Mouse (Mus musculus): ENCODE measurements around the gene Shb.

GRCm38 (mm10) chr4:45392099-45392498 lies 140.2 kb downstream of the Shb start:
- TF ChIP-seq CTCF (conservative IDR thresholded peaks at IDR 0.05 in 1 of 2, IDR thresholded peaks at IDR 0.05 in 1 of 2; ENCODE audit: low read depth in 2 of 2, low read length in 2 of 2) (peak in 1 of 2 experiments; percentile 32; a peak in 2 of 4 replicates), POLR2A (IDR thresholded peaks at IDR 0.05; ENCODE audit: low read depth, low read length) (no peak), NELFE (IDR thresholded peaks at IDR 0.05; ENCODE audit: low read depth, low read length) (no peak), ELF1 (IDR thresholded peaks at IDR 0.05; ENCODE audit: low read depth, low read length) (no peak), TCF12 (IDR thresholded peaks at IDR 0.05; ENCODE audit: low read depth, low read length) (no peak)

Data from CH12.LX (cell line).